Mouse (Mus musculus) adrenal gland, postnatal 25 days (tissue): ENCODE measurements around the gene Lrrc42. TPM values are rescaled to one million over a fixed set of nuclear protein-coding genes. Genes with fewer than 3 reads are reported as not detected.

ENCODE experiments used
- DNase-seq: peaks from one replicate; pipeline ENCODE4 v3.0.0; 2021; ENCODE audit warnings: mixed read lengths
- long read RNA-seq: library from polyadenylated mRNA; stranded (forward); transcript quantifications from one replicate; pipeline ENCODE4 v2.0.0, GENCODE M21; 2021
- total RNA-seq: library from RNA; stranded (reverse); gene quantifications from 2 replicates; pipeline ENCODE4 v1.2.3, GENCODE M21; 2021

The Lrrc42 gene
- total RNA-seq: 36.0 and 46.9 TPM in 2 replicates
- long read RNA-seq, transcript Lrrc42-201 (8 exons, 1,755 nt): major isoform, 21 of 27 reads
- long read RNA-seq, partial matches to known transcripts: 4 of 27 reads
- long read RNA-seq, other reads (novel, unspliced or antisense): 2 of 27 reads

- peak; percentile 96 for DNase-seq
Observed at GRCm38 (mm10) chr4:107253125-107254091, at the start of gene Lrrc42, which contains the start of gene Hspb11. Lrrc42 (minus strand) TSS chr4:107253532. Hspb11 (plus strand) TSS chr4:107253593.

GRCm38 (mm10) chr4:107302832-107303231 is 49.5 kb upstream of the Lrrc42 start:
- no peak for DNase-seq

- DNase-seq: no peak
Observed at GRCm38 (mm10) chr4:107302221-107302620, 48.9 kb upstream of the Lrrc42 start.

- no peak for DNase-seq
Observed at GRCm38 (mm10) chr4:107300902-107301555, 47.7 kb upstream of the Lrrc42 start.

- DNase-seq: no peak
Observed at GRCm38 (mm10) chr4:107300371-107300770, 47.0 kb upstream of the Lrrc42 start.

GRCm38 (mm10) chr4:107299779-107300340 is 46.5 kb upstream of the Lrrc42 start:
- no peak for DNase-seq

- no peak for DNase-seq
Observed at GRCm38 (mm10) chr4:107298071-107298606, 44.8 kb upstream of the Lrrc42 start.

- DNase-seq: no peak
Observed at GRCm38 (mm10) chr4:107292273-107292662, 38.9 kb upstream of the Lrrc42 start.

GRCm38 (mm10) chr4:107291611-107292272 is 38.4 kb upstream of the Lrrc42 start:
- DNase-seq: no peak

- DNase-seq: no peak
Observed at GRCm38 (mm10) chr4:107287517-107287916, 34.2 kb upstream of the Lrrc42 start.

GRCm38 (mm10) chr4:107286386-107286785 is 33.1 kb upstream of the Lrrc42 start:
- no peak for DNase-seq

GRCm38 (mm10) chr4:107285446-107286200 is 32.3 kb upstream of the Lrrc42 start:
- no peak for DNase-seq

- DNase-seq: no peak
Observed at GRCm38 (mm10) chr4:107280843-107281475, 27.6 kb upstream of the Lrrc42 start.

- DNase-seq: no peak
Observed at GRCm38 (mm10) chr4:107278188-107278707, 24.9 kb upstream of the Lrrc42 start.

GRCm38 (mm10) chr4:107274511-107274910 is 21.2 kb upstream of the Lrrc42 start:
- DNase-seq: no peak

GRCm38 (mm10) chr4:107273683-107274082 is 20.4 kb upstream of the Lrrc42 start:
- DNase-seq: no peak

GRCm38 (mm10) chr4:107260001-107260400 is 6.7 kb upstream of the Lrrc42 start:
- DNase-seq: no peak

GRCm38 (mm10) chr4:107254414-107254813 is 1.1 kb upstream of the Lrrc42 start:
- DNase-seq: no peak

- no peak for DNase-seq
Observed at GRCm38 (mm10) chr4:107252522-107252921, 810 bp downstream of the Lrrc42 start.

GRCm38 (mm10) chr4:107250494-107250893 is 2.8 kb downstream of the Lrrc42 start:
- peak; percentile 8 for DNase-seq
